Mouse (Mus musculus) layer of hippocampus, adult 11-12 months (tissue): Measurements from ENCODE around the gene Zfp36l1.

Experiments used
- DNase-seq: peaks from one replicate; pipeline ENCODE4 v3.0.0; 2022; ENCODE audit warnings: low spot score

Gene Zfp36l1

GRCm38 (mm10) chr12:80131359-80132249, 18.8 kb upstream of the Zfp36l1 start:
- no peak for DNase-seq

DNA sequence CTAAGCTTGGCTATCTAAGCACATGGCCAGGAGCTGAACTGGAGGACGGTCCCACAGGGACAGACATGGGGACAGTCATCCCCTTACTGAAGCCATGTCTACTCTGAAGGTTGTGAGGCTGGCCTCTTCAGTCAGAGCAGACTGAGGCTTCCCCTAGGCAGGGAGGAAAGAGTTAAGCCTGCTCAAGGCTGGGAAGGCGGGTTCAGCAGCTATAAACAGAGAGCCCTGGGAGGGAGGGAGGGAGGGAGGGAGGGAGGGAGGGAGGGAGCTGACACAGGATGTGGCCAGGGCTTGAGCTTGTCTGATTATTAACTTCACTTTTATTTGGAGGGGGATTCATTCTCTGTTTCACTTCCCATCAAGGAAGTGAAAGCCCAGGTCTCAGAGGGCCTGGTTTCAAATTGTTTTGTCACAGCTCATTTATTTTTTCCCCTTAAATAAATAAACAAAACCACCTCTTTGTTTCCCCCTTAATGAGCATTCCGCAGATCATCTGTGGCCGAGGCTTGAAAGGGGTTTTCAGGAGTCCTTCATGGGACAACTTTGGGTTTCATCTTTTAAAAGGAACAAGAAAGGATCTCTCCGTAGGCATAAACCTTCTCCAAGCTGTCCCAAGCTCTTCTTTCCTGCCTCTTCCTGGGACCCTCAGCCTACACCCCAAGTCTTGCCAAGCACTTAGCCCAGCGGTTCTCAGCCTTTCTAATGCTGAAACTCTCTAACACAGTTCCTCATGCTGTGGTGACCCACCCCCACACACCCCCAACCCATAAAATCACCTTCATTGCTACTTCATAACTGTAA, 17.9 kb upstream of the Zfp36l1 start:
- DNase-seq: no peak

- DNase-seq: no peak
Measured at GRCm38 (mm10) chr12:80129531-80129930, 16.7 kb upstream of the Zfp36l1 start.

DNA sequence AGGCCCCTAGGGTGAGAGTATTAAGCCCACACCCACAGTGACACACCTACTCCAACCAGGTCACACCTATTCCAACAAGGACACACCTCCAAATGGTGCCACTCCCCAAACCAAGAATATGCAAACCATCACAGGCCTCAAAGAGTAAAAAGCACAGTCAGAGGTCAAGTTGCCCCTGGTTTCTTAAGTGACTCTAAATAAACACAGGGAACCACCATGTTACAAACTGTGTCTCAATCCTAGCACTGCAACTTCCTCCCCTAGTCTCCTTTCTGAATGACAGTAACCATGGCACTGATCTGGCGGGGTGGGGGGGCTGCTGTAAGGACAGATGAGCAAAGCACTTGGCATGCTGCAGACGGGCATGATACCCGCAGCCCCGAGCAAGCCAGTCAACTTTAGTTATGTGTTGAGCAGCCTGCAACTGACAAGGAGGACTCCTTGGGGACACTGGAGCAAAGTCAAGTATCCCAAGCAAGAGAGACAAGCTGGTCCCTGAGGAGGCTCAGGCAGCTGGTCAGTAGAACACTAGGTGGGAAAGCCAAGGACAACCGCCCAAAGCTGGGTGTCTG, 14.5 kb upstream of the Zfp36l1 start:
- no peak for DNase-seq

GRCm38 (mm10) chr12:80125316-80125715, 12.5 kb upstream of the Zfp36l1 start:
- DNase-seq: no peak

- no peak for DNase-seq
Measured at GRCm38 (mm10) chr12:80124756-80125155, 11.9 kb upstream of the Zfp36l1 start.

DNA sequence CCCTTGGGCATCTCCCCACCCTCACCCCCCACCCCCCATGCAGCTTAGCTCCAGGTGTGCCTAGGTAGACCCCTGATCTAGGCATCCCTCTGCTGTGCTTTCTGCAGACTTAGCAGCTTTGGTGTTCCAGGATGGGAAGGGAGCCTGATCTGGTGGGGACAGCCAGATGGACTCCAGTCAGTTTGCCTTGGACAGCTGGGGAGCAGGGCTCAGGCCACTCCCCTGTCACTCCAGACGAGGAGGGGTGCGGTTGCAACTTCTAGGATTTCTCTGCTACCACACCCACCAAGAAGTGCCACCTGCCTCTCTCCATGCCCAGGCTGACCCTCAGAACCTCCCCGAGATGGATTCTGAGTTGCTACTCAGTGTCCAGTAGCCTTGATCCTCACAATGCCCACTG, 11.4 kb upstream of the Zfp36l1 start:
- DNase-seq: no peak

DNA sequence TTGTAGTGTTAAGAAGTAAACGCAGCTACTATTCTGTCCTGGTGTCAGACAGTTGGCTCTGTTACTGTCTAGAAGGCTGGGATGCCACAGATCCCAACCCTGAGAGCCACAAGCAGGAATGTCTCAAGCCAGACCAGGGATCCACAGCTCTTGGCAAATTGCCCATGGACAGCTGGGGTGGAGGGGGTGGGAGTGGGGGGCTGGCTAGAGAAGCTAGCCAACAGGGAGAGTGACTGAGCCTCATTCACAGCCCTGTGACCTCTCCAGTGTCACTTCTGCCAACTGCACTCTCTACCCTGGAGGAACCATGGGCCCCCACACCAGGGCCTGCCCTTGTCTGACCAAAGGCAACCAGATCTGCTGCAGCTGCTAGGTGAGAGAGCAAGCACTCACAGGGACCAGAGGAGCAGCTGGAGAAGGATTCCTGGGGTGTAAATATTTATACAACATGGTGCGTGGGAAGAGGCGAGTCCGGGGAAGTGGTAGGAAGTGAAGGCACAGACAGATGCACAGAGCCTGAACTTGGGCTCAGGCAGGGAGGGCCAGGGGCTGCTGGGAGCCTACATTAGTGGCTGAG, 10.5 kb upstream of the Zfp36l1 start:
- DNase-seq: no peak

DNA sequence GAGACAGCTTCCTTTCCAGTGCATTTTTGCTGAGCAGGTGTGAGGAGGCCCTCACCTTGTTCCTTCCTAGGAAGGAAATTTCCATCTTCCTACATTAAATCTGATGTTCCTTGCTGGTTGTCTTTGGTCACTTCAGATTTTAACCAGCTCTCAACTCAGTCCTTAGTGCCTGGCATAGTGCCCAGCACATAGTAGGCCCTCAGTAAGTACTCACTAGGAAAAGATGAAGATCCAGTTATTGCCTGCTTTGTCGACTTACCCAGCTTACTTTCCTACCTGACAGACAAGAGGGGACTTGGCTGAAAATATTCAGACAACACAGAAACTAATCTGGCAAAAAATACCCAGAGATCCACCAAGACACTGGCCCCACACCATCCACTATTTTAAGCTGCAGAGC, 8.6 kb upstream of the Zfp36l1 start:
- DNase-seq: no peak

- no peak for DNase-seq
Measured at GRCm38 (mm10) chr12:80118588-80118987, 5.8 kb upstream of the Zfp36l1 start.

GRCm38 (mm10) chr12:80116206-80117112, 3.6 kb upstream of the Zfp36l1 start:
- DNase-seq: no peak

GRCm38 (mm10) chr12:80115863-80116194, 3.0 kb upstream of the Zfp36l1 start:
- DNase-seq: no peak

DNA sequence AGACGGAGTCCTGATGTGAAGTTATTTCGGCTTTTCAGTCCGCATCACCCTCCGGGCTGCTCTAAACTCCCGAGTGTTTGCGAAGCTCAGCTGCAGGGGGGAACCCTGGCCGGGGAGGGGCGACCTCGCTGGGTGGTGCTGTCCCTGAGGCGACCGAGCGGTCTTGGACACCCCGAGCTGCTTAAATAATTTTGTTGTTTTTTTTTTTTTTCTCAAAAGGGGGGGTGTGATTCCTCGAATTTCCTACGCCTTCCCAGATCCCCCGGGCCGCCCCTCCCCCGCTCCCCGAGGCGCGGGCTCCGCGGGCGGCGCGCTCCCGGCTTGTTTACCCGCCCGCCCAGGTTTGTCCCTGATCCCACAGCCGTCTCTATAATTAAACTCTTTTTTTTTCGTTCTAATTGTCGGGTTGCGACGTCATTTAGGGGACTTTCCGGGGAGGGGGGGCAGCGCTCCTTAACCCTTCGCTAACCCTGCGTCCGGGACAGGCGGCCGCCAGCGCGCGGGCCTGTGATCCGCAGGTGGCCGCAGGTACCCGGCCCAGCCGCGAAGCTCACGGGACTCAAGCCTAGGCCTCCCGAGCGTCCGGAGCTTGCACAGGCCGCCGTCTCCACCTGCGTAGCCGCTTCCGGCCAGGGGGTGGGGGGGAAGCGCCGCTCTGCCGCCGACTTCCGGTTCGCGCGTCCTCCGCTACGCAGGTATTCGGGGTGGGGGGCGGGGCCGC, 2.5 kb upstream of the Zfp36l1 start:
- DNase-seq: peak; percentile 70

DNA sequence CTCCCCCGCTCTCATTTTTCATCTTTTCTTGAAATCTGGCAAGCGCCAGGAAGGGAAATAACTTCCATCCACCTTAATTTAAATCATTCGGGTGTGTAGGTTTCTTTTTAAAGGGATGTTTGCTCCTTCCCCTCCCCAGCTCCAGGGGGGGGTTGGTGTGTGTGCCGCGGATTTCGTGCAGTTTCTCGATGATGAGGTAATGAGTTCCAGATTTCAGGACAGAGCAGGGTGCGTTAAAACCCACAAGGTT, 2.0 kb upstream of the Zfp36l1 start:
- DNase-seq: no peak

- no peak for DNase-seq
Measured at GRCm38 (mm10) chr12:80114031-80114891, 1.4 kb upstream of the Zfp36l1 start.

- no peak for DNase-seq
Measured at GRCm38 (mm10) chr12:80113586-80114021, 791 bp upstream of the Zfp36l1 start.

GRCm38 (mm10) chr12:80112071-80112660, 647 bp downstream of the Zfp36l1 start:
- DNase-seq: no peak

- no peak for DNase-seq
Measured at GRCm38 (mm10) chr12:80111131-80112070, 1.4 kb downstream of the Zfp36l1 start.

DNA sequence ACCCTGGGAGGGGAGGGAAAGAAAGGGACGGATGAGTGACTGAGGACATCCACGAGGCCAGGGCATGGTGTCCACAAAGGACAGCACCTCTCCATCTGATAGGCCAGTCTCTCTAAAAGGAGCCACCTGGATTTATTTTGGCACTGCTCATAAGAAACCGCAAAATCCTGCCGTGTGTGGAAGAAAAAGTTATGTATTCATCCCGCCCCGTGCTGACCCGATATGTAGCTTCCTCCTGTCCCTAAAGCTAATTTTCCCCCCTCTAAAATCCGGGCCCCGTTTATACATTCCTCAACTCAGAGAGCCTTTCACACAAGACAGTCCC, 2.3 kb downstream of the Zfp36l1 start:
- no peak for DNase-seq
